Mouse (Mus musculus) liver, embryonic 14.5 days (tissue): ENCODE data around the gene Mrpl49. TPM values are rescaled to one million over a fixed set of nuclear protein-coding genes. Genes with fewer than 3 reads are reported as not detected.
A peak's percentile ranks its signal among the peaks of the same experiment; 100 is the strongest.

Source experiments
- ATAC-seq: fragments of 200-750 bp; cut with Nextera tagmentation; 2 replicates; pipeline ENCODE4 v1.8.0; 2017; ENCODE audit warnings: moderate number of reproducible peaks, mild to moderate bottlenecking, moderate library complexity; ENCODE audit not compliant: insufficient read depth
- DNase-seq, 3 experiments: peaks; one replicate each; pipeline ENCODE4 v3.0.0-alpha.2; 2012 to 2013; ENCODE audit warnings: low read depth in 3 of 3, low spot score in 3 of 3
- H3K27ac ChIP-seq: fragments of 300-500 bp; sonication (generic); 2 replicates; pipeline ENCODE4 v1.5.1; 2014; ENCODE audit warnings: moderate library complexity, mild to moderate bottlenecking, control low read depth, inconsistent platforms
- H3K27me3 ChIP-seq: fragments of 300-500 bp; sonication (generic); 2 replicates; pipeline ENCODE4 v1.6.1; 2014; ENCODE audit warnings: mild to moderate bottlenecking, low read length, moderate library complexity; ENCODE audit not compliant: control insufficient read depth, insufficient read depth
- H3K36me3 ChIP-seq: fragments of 300-500 bp; sonication (generic); replicated peaks from 2 replicates; pipeline ENCODE4 v1.6.1; 2014; ENCODE audit warnings: low read depth; ENCODE audit not compliant: control insufficient read depth, insufficient read depth
- H3K4me1 ChIP-seq, 2 experiments: fragments of 200-500 bp in 1 of 2; fragments of 300-500 bp in 1 of 2; sonication (generic) in 1 of 2; replicated peaks; 2 replicates each; pipeline ENCODE4 v1.6.1; 2012 to 2014; ENCODE audit warnings: antibody characterized with exemption in 1 of 2, inconsistent platforms in 1 of 2, low read length in 1 of 2; ENCODE audit not compliant: control insufficient read depth in 2 of 2, insufficient read depth in 2 of 2
- H3K4me2 ChIP-seq: fragments of 300-500 bp; sonication (generic); 2 replicates; pipeline ENCODE4 v1.6.1; 2014; ENCODE audit warnings: low read depth, mild to moderate bottlenecking, control low read depth, moderate library complexity
- H3K4me3 ChIP-seq, 2 experiments: fragments of 200-500 bp in 1 of 2; fragments of 300-500 bp in 1 of 2; sonication (generic) in 1 of 2; 2 replicates each; pipeline ENCODE4 v1.5.1; 2012 to 2014; ENCODE audit warnings: low read depth in 2 of 2, low read length in 2 of 2, mild to moderate bottlenecking in 2 of 2, control low read depth in 1 of 2, inconsistent platforms in 1 of 2, moderate library complexity in 1 of 2; ENCODE audit not compliant: insufficient read depth in 1 of 2
- H3K9ac ChIP-seq: fragments of 300-500 bp; sonication (generic); replicated peaks from 2 replicates; pipeline ENCODE4 v1.6.1; 2014; ENCODE audit warnings: mild to moderate bottlenecking, control low read depth, moderate library complexity
- H3K9me3 ChIP-seq: fragments of 300-500 bp; sonication (generic); 2 replicates; pipeline ENCODE4 v1.6.1; 2016; ENCODE audit warnings: low read length, mixed read lengths; ENCODE audit not compliant: control insufficient read depth
- CTCF ChIP-seq: IDR thresholded peaks from 2 replicates; pipeline ENCODE4 v1.5.1; 2016; ENCODE audit warnings: antibody characterized with exemption, low read depth, control low read depth
- EP300 ChIP-seq: IDR thresholded peaks from 2 replicates; pipeline ENCODE4 v1.6.1; 2016; ENCODE audit warnings: antibody characterized with exemption, low read depth
- WGBS: fragments of 180-500 bp; shearing (Covaris S2); extraction: QIAGEN DNeasy Blood & Tissue Kit; methylation state at CpG from one replicate; pipeline ENCODE4 v1.1.7; 2014; ENCODE audit not compliant: insufficient replicate concordance; 5-methylcytosine and 5-hydroxymethylcytosine counted together
- polyA plus RNA-seq, 2 experiments: library from polyadenylated mRNA; depleted of rRNA in 1 of 2; stranded (reverse) in 1 of 2; unstranded in 1 of 2; fragments of >200 nt; fragmentation: Nextera tagmentation in 1 of 2; extraction: Ambion mirVana in 1 of 2; gene quantifications; 2 replicates each; pipeline versions ENCODE4 v1.2.1 to v1.2.3; 2012 to 2014

The Mrpl49 gene
- polyA plus RNA-seq, 2 experiments: 29.6 to 43.7 TPM

GRCm38 (mm10) chr19:6028991-6029390 is 28.6 kb downstream of the Mrpl49 start:
- Histone ChIP-seq H3K4me3 (no peak overlapping the region), H3K27ac (no peak overlapping the region), H3K9me3 (no peaks in the 10 kb centered on the region), H3K4me2 (no peak overlapping the region), H3K4me1 (0 out of 4 replicates have a peak, but pooled peaks cover 0 to 2% of the 10 kb centered on the region in 2 experiments), H3K36me3 (no peaks in the 10 kb centered on the region), H3K9ac (no peak overlapping the region), H3K27me3 (no peaks in the 10 kb centered on the region)
- no peak for DNase-seq
- TF ChIP-seq EP300 (no peak), CTCF (no peak)
- WGBS: 67% methylated on average over 6 of the region's 6 CpGs
- no peak for ATAC-seq

GRCm38 (mm10) chr19:6023930-6024329 is 33.7 kb downstream of the Mrpl49 start:
- DNase-seq: no peak
- ATAC-seq: no peak
- Histone ChIP-seq H3K27ac (no peak overlapping the region), H3K9ac (no peak overlapping the region), H3K27me3 (no peaks in the 10 kb centered on the region), H3K4me3 (no peak overlapping the region), H3K4me2 (no peak overlapping the region), H3K9me3 (no peaks in the 10 kb centered on the region), H3K36me3 (no peaks in the 10 kb centered on the region), H3K4me1 (peaks cover 0 to 6% of the 10 kb centered on the region in 2 experiments; a peak in 3 of 4 replicates)
- no peak for TF ChIP-seq EP300
- WGBS: 63% methylated on average over 7 of the region's 7 CpGs

- no peak for ATAC-seq
- 69% methylated on average over 8 of the region's 8 CpGs for WGBS
- H3K4me1 ChIP-seq: peaks cover 5 to 12% of the 10 kb centered on the region in 2 experiments
- DNase-seq: no peak
- TF ChIP-seq EP300 (no peak), CTCF (no peak)
- H3K27ac ChIP-seq: no peak overlapping the region
- H3K9me3 ChIP-seq: no peaks in the 10 kb centered on the region
- no peak overlapping the region for H3K9ac ChIP-seq
- no peak overlapping the region for H3K4me3 ChIP-seq
- no peaks in the 10 kb centered on the region for H3K27me3 ChIP-seq
- no peaks in the 10 kb centered on the region for H3K36me3 ChIP-seq
- no peak overlapping the region for H3K4me2 ChIP-seq
Observed at GRCm38 (mm10) chr19:6023059-6023458, 34.5 kb downstream of the Mrpl49 start.

- H3K9ac ChIP-seq: 0 out of 2 replicates have a peak overlapping the region, but pooled peaks have one; percentile 13
- no peak overlapping the region for H3K4me2 ChIP-seq
- no peak overlapping the region for H3K4me3 ChIP-seq
- 24% methylated on average over 3 of the region's 3 CpGs for WGBS
- no peaks in the 10 kb centered on the region for H3K27me3 ChIP-seq
- ATAC-seq (no peak), DNase-seq (no peak)
- peaks cover 16 to 30% of the 10 kb centered on the region in 2 experiments for H3K4me1 ChIP-seq
- no peak overlapping the region for H3K27ac ChIP-seq
- TF ChIP-seq CTCF (peak; percentile 29; the same call in 1 of the 2 replicates), EP300 (no peak)
- H3K36me3 ChIP-seq: no peaks in the 10 kb centered on the region
- no peaks in the 10 kb centered on the region for H3K9me3 ChIP-seq
Observed at GRCm38 (mm10) chr19:6020276-6020675, 37.3 kb downstream of the Mrpl49 start.

- WGBS: 20% methylated on average over 15 of the region's 15 CpGs
- H3K27ac ChIP-seq: peak overlapping the region; percentile 58
- peak overlapping the region; percentile 30 to 33 for H3K4me3 ChIP-seq
- ATAC-seq (peak; percentile 33), DNase-seq (peak; percentile 82 to 85 (median 82))
- TF ChIP-seq CTCF (peak; percentile 98), EP300 (peak; percentile 34; the same call in 1 of the 2 replicates)
- H3K36me3 ChIP-seq: no peaks in the 10 kb centered on the region
- no peaks in the 10 kb centered on the region for H3K27me3 ChIP-seq
- peaks cover 23 to 43% of the 10 kb centered on the region in 2 experiments for H3K4me1 ChIP-seq
- peak overlapping the region; percentile 47 for H3K9ac ChIP-seq
- no peaks in the 10 kb centered on the region for H3K9me3 ChIP-seq
- H3K4me2 ChIP-seq: peak overlapping the region; percentile 57
Observed at GRCm38 (mm10) chr19:6018142-6019089, 39.2 kb downstream of the Mrpl49 start.
